Mouse (Mus musculus): ENCODE results near the gene Srsf2. TPM values are rescaled to one million over a fixed set of nuclear protein-coding genes. Genes with fewer than 3 reads are reported as not detected.
"Not testable (repeated sequence)": the region's sequence is repeated elsewhere in the genome, so short reads cannot be mapped to it uniquely, and the experiment has no call there.

Gene Srsf2
- total RNA-seq, 2 experiments from 2014 or later = 59.8 to 80.2 TPM

- intact Hi-C loops (cut with DNase I) = no loop called here
- DNase-seq = no peak
These were observed 4.4 kb upstream of the Srsf2 start for GRCm38 (mm10) chr11:116857183-116857850.

DNA sequence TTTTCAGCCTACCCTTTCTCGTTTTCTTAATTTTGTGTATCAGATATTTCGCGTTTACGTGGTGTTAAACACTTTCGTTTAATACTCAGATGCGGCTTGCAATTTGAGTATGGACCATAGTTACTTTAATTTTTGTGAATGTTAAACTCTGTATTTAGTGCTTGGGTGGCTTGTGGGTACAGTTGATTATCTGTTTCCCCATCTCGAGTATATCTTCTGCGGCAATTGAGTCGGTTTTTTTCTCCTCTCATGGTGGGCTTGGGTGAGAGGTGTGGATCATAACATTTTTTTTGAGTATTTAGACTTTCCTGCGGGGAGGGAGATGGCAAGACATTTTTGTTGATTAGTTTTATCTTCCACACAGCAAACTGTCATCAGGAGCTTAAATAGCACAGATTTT lies 1.4 kb upstream of the Srsf2 start:
- DNase-seq = no peak
- intact Hi-C loops (cut with DNase I) = no loop called here

DNA sequence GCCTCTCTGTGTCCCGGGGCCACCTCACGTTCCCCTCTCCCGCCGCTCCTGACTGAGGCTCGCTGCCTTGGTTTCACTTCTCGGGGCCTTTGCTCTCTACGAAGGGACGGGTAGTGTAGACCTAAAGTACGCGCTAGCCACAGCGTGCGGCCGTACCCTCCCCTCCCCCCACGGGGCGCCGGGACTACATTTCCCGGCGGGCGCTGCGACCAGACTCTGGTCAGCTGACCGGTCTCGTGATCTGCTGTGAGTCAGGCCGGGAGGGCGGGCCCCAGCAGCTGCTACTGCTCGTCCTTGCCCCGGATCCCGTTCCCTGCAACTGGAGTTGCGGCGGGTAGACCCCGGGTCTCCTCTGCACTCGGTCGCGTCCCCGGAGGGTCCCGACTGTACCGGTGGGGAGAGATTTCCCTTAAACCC lies 626 bp upstream of the Srsf2 start:
- DNase-seq = peak; percentile 97
- intact Hi-C loops (cut with DNase I) = no loop called here

GRCm38 (mm10) chr11:116852291-116852890 lies 503 bp downstream of the Srsf2 start, which contains the start of gene Mfsd11:
Mfsd11 (plus strand) TSS chr11:116852440.
- DNase-seq = peak; percentile 68 to 70
- intact Hi-C loops (cut with DNase I) = no loop called here

DNA sequence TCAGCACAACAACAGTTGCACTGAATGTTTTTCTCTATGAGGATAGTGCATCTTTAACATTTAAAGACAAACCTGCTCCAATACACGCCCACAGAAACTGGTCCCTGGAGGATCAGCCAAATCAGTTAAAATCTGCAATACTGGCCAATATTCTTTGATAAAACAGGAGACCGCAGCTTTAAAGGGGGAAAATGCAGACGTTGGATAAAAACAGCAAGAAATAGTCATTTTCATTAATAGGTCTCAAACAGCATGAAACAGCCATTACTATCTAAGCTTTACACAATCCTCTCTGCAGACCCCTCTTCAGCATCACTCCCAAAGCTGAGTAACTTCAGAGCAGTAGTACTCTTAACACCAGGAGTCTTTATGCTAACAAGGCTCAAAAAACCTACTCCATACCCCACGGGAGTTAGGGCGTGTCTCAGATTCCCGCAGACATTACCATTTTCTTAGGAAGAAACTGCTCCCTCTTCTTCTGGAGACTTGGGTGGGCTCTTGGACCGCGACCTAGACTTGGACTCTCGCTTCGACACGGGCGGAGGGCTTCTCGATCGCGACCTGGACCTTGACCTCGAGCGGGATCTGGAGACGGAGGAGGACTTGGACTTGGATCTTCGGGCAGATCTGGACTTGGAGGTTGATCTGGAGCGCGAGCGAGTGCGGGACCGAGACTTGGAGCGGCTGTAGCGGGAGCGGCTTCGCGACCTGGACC lies 1.2 kb downstream of the Srsf2 start:
- DNase-seq = no peak
- intact Hi-C loops (cut with DNase I) = no loop called here

- intact Hi-C loops (cut with DNase I) = no loop called here
These were observed 1.9 kb downstream of the Srsf2 start for GRCm38 (mm10) chr11:116850833-116851477.

DNA sequence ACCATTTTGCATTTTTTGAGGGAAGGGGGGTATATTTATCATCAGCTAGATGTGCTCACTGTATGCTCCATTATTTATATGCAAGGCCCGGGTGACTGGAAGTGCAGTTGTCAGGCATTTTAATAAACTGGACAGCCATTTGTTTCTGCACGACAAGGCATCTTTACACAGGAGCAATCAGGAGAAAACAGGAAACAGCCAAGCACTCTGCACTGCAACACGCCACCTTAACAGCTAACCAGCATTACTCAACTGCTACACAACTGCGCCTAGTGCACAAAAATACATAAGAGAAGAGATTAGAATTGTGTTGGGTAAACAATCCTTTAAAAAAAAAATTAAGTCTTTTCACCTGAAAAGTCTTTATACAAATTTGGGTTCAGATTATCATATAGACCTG lies 2.8 kb downstream of the Srsf2 start:
- no peak for DNase-seq
- intact Hi-C loops (cut with DNase I) = no loop called here

More at GRCm38 (mm10) chr11:116850833-116851477, 1.9 kb downstream of the Srsf2 start:
- no peak for DNase-seq

DNA sequence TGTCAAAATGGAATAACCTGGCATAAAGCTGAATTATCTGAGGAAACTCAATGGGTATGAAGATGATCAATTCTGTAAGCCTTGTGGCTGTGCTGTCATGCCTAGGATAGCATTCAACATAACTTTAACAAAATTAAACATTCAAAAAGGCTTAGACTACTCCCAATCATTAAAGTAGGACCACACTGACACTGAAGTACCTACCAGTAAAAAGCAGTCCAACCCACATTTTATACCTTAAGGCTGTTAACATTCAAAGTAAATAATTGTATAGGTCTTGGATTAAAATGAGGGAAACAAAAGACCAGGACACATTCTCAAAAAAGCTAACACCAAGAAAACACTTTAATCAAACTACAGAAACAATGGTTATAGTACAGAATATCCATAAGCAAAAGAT lies 3.3 kb downstream of the Srsf2 start:
- intact Hi-C loops (cut with DNase I) = no loop called here
- DNase-seq = no peak

DNA sequence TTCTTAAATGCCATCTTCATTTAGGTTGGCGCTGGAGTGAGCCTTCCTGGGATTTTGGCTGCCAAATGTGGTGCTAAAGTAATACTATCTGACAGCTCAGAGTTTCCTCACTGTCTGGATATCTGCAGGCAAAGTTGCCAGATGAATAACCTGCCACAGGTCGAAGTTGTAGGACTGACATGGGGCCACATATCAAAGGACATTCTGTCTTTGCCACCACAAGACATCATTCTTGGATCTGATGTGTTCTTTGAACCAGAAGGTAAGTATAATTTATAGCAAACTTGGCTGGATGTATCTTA lies 4.1 kb downstream of the Srsf2 start:
- DNase-seq; intact Hi-C loops (cut with DNase I): not testable (repeated sequence)

GRCm38 (mm10) chr11:116848086-116848876 lies 4.6 kb downstream of the Srsf2 start:
- DNase-seq = no peak
- intact Hi-C loops (cut with DNase I) = no loop called here

GRCm38 (mm10) chr11:116847187-116848085 lies 5.5 kb downstream of the Srsf2 start:
- intact Hi-C loops (cut with DNase I) = no loop called here
- DNase-seq = no peak

GRCm38 (mm10) chr11:116846593-116847181 lies 6.2 kb downstream of the Srsf2 start:
- intact Hi-C loops (cut with DNase I) = no loop called here
- no peak for DNase-seq

DNA sequence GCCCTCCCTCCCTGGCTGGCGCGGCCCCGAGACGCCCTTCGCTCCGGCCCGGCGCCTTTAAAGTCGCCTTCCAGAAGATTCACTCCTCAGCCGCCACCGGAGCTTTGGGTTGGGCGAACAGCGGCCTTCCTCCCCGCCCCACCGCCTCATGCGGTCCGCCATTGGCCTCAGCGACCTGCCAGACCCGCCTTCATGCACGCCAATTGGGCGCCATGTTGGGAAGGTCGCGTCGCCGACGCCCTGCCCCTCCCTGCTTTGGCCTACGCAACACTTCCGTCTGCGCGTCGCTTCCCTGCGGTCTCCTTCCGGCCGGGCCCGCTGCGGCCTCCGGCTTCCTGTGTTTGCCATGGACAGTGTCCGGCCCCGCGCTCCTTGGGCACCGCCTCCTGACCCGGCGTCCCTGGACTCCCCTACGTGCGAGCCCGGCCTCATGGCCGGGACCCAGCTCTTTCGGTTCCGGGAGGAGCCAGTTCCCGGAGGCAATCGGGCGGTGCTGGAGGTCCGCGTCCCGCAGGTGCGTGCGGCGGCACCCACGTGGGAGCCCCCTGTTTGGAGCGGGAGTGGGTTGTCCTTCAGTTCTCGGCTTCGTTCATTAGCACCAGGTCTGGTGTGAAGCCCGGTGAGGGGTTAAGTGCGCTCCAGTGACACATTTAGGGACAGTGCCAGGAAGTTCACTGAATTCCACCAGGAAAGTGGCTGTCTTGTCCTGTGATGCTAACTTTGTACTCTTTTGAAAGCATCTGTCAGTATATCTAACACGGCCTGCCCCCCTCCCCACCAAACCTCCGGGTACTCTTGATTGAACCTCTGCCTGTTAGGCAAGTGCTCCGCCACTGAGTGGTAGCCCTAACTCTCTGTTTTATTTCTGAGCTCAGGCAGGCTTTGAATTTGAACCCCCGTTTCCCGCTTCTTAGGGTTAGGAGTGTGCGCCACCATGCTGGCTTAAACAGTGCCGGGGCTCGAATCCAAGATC lies 9.3 kb downstream of the Srsf2 start, which contains the start of the genes Mettl23 and Jmjd6:
Mettl23 (plus strand) TSS at position 18 of the 973 bp plus-strand sequence.
Jmjd6 (minus strand) TSS at position 189 of the 973 bp plus-strand sequence.
- intact Hi-C loops (cut with DNase I) = no loop called here
- peak; percentile 94 to 97 for DNase-seq

GRCm38 (mm10) chr11:116842531-116843260 lies 10.2 kb downstream of the Srsf2 start:
- peak; percentile 48 to 55 for DNase-seq
- intact Hi-C loops (cut with DNase I) = no loop called here

DNA sequence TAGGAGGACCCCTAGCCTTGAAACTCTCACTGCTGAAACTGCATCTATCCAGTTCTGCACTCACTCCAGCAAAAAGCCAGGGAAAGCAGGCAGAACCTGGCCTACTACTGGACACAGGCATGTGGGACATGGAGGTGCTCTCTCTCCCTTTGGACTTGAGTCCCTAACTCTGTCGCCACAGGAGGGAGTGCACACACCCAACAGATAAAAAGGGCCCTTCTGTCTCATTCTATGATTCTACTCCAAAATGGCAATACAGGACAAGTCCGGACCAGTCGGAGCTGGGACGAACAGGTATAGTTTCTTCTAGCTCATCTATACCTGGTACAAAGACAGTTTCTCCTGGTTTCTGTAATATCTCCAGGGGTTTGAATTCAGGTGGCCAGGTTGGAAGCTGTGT lies 12.1 kb downstream of the Srsf2 start:
- intact Hi-C loops (cut with DNase I) = no loop called here
- DNase-seq = no peak

DNA sequence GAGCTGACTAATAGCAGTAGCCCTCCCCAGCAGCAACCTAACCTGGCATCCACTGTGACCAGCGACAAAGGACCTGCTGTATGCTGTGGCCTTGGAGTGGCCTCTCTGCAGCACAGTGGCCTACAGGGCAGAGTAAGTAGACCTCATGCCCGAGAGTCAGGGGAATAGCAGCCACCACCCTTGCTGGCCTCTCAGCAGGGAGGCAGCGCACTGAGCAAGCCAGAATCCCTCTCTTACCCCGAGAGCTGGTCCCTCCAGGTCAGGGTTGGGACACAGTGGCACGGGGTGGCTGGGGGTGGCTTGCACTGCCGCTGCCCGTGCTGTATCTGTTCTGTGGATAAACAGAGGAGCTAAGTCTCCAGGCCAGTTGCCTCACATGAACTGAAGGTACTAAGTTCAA lies 13.3 kb downstream of the Srsf2 start:
- intact Hi-C loops (cut with DNase I) = no loop called here
- DNase-seq = no peak

GRCm38 (mm10) chr11:116838936-116839335 lies 14.0 kb downstream of the Srsf2 start:
- DNase-seq = no peak
- intact Hi-C loops (cut with DNase I) = no loop called here

Data from gastrocnemius, postnatal 36 days (tissue).